Mouse (Mus musculus) Patski (cell line): ENCODE measurements around the gene Saa1. TPM values are rescaled to one million over a fixed set of nuclear protein-coding genes. Genes with fewer than 3 reads are reported as not detected.
"Not testable (repeated sequence)": the region's sequence is repeated elsewhere in the genome, so short reads cannot be mapped to it uniquely, and the experiment has no call there.

Experiments used
- ATAC-seq: fragments of 100-300 bp; one replicate; pipeline ENCODE4 v1.8.0; 2021
- CTCF ChIA-PET: fragments of 350-600 bp; sonication (Branson Sonifier 250); formaldehyde crosslinking; loops from one replicate; lab custom pipeline; 2022; ENCODE audit warnings: inconsistent platforms; lab: Charles Lee
- POLR2A ChIA-PET: fragments of 350-600 bp; sonication (Branson Sonifier 250); formaldehyde crosslinking; loops from one replicate; lab custom pipeline; 2022; ENCODE audit warnings: antibody characterized with exemption, inconsistent platforms; lab: Charles Lee
- DNase-seq: peaks from one replicate; pipeline ENCODE4 v3.0.0-alpha.2; 2011; ENCODE audit warnings: low read depth, low spot score
- H3K27me3 ChIP-seq: fragments of 371-371 bp; one replicate; pipeline ENCODE4 v1.5.1; 2021
- CTCF ChIP-seq: fragments of 100-300 bp; IDR thresholded peaks from one replicate; pipeline ENCODE4 v1.5.1; 2021
- in situ Hi-C: fragments of 300-500 bp; cut with MboI; formaldehyde crosslinking; loops from 3 replicates; pipeline ENCODE4 v1.11.1; 2018; ENCODE audit warnings: low pct_unique_long_range_greater_than_20kb, mixed read lengths
- polyA plus RNA-seq: library from polyadenylated mRNA; unstranded; gene quantifications from one replicate; pipeline ENCODE4 v1.2.3, GENCODE M21; 2021

Saa1 gene
- not detected for polyA plus RNA-seq

GRCm38 (mm10) chr7:46742880-46743279 is at the start of gene Saa1:
TSS of gene Saa1 (minus strand) at chr7:46742980.
- ATAC-seq, H3K27me3 ChIP-seq, in situ Hi-C loops, CTCF ChIA-PET, DNase-seq: not testable (repeated sequence)
- POLR2A ChIA-PET = interaction anchor here (0.7 kb wide), 1 partner anchor 8 kb away, joined by 3 read pairs; the partner anchor contains the start of gene Saa2

DNA sequence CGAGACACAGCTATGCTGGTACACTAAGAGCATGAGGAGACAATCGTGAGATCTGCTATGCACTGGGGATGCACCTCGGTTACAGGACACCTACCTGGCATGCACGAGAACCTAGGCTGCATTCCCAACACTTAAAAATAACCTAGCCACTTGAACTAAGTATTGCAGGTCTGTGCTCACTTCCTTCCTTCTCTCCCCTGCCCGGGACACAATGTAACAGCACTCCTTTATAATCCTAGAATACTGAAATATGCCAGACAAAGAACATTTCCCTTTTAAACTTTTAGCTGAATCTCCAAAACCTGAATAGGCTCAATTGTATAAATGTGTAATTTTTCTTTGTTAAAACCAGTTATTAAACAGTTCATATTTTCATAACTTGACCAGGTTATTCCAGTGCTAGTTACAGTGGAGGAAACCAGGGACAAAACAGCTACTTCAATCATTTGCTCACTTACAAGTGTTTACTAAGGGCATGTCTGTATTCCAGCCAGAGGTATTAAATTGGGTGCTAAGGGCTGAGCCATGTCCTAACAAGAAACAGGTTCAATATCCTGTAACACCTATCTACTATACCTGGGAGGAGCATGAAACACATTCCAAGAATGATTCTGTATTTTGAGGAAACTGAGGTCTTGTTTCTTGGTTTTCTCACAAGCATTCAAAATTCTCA is 46.5 kb upstream of the Saa1 start:
- no peaks in the 10 kb centered on the region for H3K27me3 ChIP-seq
- ChIA-PET POLR2A (no interaction called here), CTCF (interaction anchor here (1.3 kb wide), 1 partner anchor 85 kb away, joined by 3 read pairs; no protein-coding TSS in a partner anchor)
- DNase-seq = no peak
- in situ Hi-C loops = no loop called here
- TF ChIP-seq CTCF = no peak
- no peak for ATAC-seq

- ATAC-seq = no peak
- no peaks in the 10 kb centered on the region for H3K27me3 ChIP-seq
- ChIA-PET POLR2A (no interaction called here), CTCF (interaction anchor here (1.1 to 1.8 kb wide), 6 partner anchors 10 to 57 kb away, joined by 3 to 10 read pairs (median 5); partner anchors contain the start of gene Saa3)
- no peak for TF ChIP-seq CTCF
- DNase-seq = no peak
- in situ Hi-C loops = no loop called here
These were observed 27.9 kb upstream of the Saa1 start for GRCm38 (mm10) chr7:46770706-46771105.

- no peaks in the 10 kb centered on the region for H3K27me3 ChIP-seq
- in situ Hi-C loops = loop anchor here (10.0 kb wide), 1 partner anchor 54 kb away; the partner anchor contains the start of genes Saa3 and Saal1
- no peak for ATAC-seq
- CTCF ChIA-PET = interaction anchor here (1.7 to 2.4 kb wide), 3 partner anchors 11 to 58 kb away, joined by 5 to 7 read pairs (median 6); partner anchors contain the start of gene Saal1
- no peak for TF ChIP-seq CTCF
- POLR2A ChIA-PET = no interaction called here
- no peak for DNase-seq
These were observed 25.7 kb upstream of the Saa1 start for GRCm38 (mm10) chr7:46768451-46768850.

- TF ChIP-seq CTCF = no peak
- ATAC-seq = no peak
- POLR2A ChIA-PET = interaction anchor here (0.8 kb wide), 1 partner anchor 9 kb away, joined by 3 read pairs; no protein-coding TSS in a partner anchor
These were observed 24.6 kb upstream of the Saa1 start for GRCm38 (mm10) chr7:46767371-46767770.

DNA sequence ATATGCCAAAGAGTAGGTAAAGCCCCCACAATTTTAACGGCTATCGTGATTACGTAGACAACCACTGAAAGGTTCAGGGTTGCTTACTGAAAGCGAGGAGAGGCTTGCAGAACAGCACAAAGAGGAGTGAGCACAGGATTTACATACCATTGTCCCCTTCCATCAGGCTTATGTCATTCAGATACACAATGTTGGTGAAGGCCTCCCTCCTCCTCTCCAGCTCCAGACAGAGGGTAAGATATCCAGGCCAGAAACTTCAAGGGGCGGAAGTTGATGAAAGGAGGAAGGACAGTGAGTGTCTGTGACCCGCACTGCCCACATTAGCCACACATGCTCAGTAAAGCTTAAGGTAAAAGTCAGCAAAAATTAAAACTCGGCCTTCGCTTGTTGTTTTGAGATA is 21.9 kb upstream of the Saa1 start:
- no peak for TF ChIP-seq CTCF
- ChIA-PET POLR2A (no interaction called here), CTCF (interaction anchor here (2.0 kb wide), 1 partner anchor 50 kb away, joined by 4 read pairs; the partner anchor contains the start of gene Saa3)
- ATAC-seq (no peak), DNase-seq (no peak)
- in situ Hi-C loops = loop anchor here (10.0 kb wide), 1 partner anchor 50 kb away; the partner anchor contains the start of genes Saa3 and Saal1
- no peaks in the 10 kb centered on the region for H3K27me3 ChIP-seq

More at GRCm38 (mm10) chr7:46767371-46767770, 24.6 kb upstream of the Saa1 start:
- CTCF ChIA-PET = interaction anchor here (1.5 to 2.4 kb wide), 2 partner anchors 10 to 53 kb away, joined by 7 read pairs; no protein-coding TSS in a partner anchor
- H3K27me3 ChIP-seq = no peaks in the 10 kb centered on the region
- DNase-seq = no peak
- in situ Hi-C loops = loop anchor here (10.0 kb wide), 1 partner anchor 53 kb away; the partner anchor contains the start of genes Saa3 and Saal1

DNA sequence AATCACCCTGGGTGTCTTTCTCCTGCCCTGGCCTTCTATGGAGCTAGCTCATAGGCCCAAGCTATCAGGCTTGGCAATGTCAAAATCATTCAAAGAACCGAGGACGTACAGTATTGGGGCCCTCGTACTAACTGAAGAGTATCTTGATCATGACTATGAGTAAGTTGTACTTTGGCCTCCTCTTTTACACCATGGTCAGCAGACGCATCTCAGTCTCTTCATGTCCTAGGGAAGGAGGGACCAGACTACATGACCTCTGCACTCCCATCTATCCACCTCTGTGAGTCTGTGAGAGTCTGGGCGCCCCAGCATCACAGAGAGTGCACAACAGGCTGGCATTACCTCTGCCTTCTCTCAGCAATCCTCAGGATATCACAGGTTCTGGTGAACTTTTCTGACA is 19.8 kb upstream of the Saa1 start:
- no peak for TF ChIP-seq CTCF
- ChIA-PET POLR2A (no interaction called here), CTCF (no interaction called here)
- in situ Hi-C loops = loop anchor here (10.0 kb wide), 1 partner anchor 48 kb away; the partner anchor contains the start of genes Saa3 and Saal1
- H3K27me3 ChIP-seq = no peaks in the 10 kb centered on the region
- no peak for DNase-seq
- no peak for ATAC-seq

DNA sequence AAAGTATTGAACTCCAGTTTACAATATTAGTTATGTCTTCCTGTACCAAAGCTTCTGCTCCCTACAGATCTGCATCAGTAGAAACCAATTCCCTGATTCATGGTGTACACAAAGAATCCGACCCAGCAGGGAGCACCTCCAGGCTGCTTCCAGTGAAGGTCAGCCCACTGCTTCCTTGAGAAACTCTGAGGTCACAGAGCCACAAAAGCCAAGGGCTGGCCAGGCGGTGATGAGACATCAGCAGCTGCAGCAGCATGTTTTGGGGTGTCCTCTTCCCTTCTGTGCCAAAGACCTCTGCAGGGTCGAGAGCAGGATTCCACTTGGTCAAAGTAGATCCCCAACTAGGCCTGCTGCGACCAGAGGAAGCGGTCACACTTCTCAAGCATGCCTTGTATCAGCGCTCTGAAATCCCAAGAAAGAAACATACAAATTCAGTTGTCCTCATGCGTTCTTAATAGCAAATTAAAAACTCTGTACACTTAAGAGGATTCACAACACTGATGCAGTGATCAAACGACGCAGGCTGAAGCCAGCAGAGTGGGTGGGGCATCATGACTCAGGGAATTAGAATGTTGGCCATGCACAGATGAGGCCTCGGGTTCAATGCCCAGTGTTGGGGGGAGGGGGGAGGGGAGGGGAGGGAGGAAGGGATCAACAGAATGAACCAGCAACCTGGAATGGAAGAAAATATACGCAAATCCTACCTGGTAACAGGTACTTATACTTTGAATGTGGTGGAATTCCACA is 18.4 kb upstream of the Saa1 start:
- CTCF ChIA-PET = no interaction called here
- in situ Hi-C loops = loop anchor here (10.0 kb wide), 1 partner anchor 46 kb away; the partner anchor contains the start of genes Saa3 and Saal1
- no peaks in the 10 kb centered on the region for H3K27me3 ChIP-seq
- POLR2A ChIA-PET = no interaction called here
- no peak for TF ChIP-seq CTCF
- ATAC-seq = no peak
- no peak for DNase-seq

DNA sequence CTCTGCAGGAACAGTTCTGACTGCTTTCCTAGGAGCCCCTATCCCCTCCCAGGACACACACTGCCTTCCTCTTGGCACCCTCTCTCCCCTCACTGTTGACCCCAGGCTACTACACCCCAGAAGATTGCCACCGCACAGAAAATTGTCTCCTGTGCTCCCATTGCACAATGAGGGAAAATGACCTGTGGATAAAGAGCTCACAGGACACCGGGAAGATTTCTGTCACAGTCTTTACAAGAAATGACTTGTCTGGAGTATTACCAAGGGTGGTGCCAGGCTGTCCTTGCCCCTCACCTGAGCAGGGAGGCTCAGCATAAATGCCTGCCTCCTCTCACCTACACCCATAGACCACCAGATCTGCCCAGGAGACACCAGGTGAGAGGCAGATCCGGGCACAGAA is 8.7 kb upstream of the Saa1 start, which contains the start of gene Saa2:
Saa2 (plus strand) TSS at position 301 of the 400 bp plus-strand sequence.
- CTCF ChIA-PET = no interaction called here
- H3K27me3 ChIP-seq = no peaks in the 10 kb centered on the region
- TF ChIP-seq CTCF = no peak
- ATAC-seq = no peak
- POLR2A ChIA-PET = interaction anchor here (0.6 kb wide), 1 partner anchor 9 kb away, joined by 3 read pairs; the partner anchor contains the start of gene Saa1
- no peak for DNase-seq
- in situ Hi-C loops = no loop called here

DNA sequence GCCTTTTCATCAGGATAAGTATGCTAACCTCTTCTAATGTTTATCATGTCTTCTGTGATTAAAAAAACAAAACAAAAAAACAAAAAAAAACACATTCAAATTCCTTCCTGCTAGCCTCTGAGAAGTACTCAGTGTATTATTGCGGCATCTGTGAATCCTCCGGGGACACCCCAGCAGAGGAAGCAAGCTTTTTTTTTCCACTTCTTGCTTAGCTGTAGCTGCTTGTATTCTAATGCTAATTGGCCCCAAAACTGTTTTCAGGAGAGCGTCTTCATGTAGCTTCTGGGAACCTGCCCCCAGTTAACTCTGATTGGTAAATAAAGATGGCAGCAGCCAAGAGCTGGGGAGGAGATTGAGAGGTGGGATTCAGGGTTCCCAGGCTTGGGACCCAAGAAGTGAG is 5.7 kb upstream of the Saa1 start:
- ChIA-PET POLR2A (no interaction called here), CTCF (no interaction called here)
- DNase-seq (no peak), ATAC-seq (no peak)
- no peak for TF ChIP-seq CTCF
- in situ Hi-C loops = no loop called here
- H3K27me3 ChIP-seq = no peaks in the 10 kb centered on the region
